Mouse (Mus musculus) midbrain, embryonic 11.5 days (tissue): ENCODE data around the gene Lrrn2. TPM values are rescaled to one million over a fixed set of nuclear protein-coding genes. Genes with fewer than 3 reads are reported as not detected.
"Not testable (repeated sequence)": the region's sequence is repeated elsewhere in the genome, so short reads cannot be mapped to it uniquely, and the experiment has no call there.

Source experiments
- ATAC-seq: fragments of 200-750 bp; cut with Nextera tagmentation; 2 replicates; pipeline ENCODE4 v1.8.0; 2017; ENCODE audit warnings: moderate TSS enrichment, moderate library complexity; ENCODE audit not compliant: low FRiP score
- DNase-seq: peaks from one replicate; pipeline ENCODE4 v3.0.0; 2015; ENCODE audit warnings: low spot score; ENCODE audit errors: missing footprints
- H3K27ac ChIP-seq: fragments of 300-500 bp; sonication (generic); 2 replicates; pipeline ENCODE4 v1.5.1; 2014; ENCODE audit warnings: low read depth, low read length
- H3K27me3 ChIP-seq: fragments of 300-500 bp; sonication (generic); 2 replicates; pipeline ENCODE4 v1.6.1; 2014; ENCODE audit warnings: mild to moderate bottlenecking, low read length, moderate library complexity, mixed read lengths; ENCODE audit not compliant: control insufficient read depth, insufficient read depth
- H3K36me3 ChIP-seq: fragments of 300-500 bp; sonication (generic); 2 replicates; pipeline ENCODE4 v1.6.1; 2014; ENCODE audit warnings: mild to moderate bottlenecking, low read length, moderate library complexity, mixed read lengths; ENCODE audit not compliant: control insufficient read depth, insufficient read depth
- H3K4me1 ChIP-seq: fragments of 300-500 bp; sonication (generic); 2 replicates; pipeline ENCODE4 v1.6.1; 2014; ENCODE audit warnings: low read length; ENCODE audit not compliant: control insufficient read depth, insufficient read depth
- H3K4me2 ChIP-seq: fragments of 300-500 bp; sonication (generic); 2 replicates; pipeline ENCODE4 v1.6.1; 2014; ENCODE audit warnings: mild to moderate bottlenecking, moderate library complexity
- H3K4me3 ChIP-seq: fragments of 300-500 bp; sonication (generic); 2 replicates; pipeline ENCODE4 v1.5.1; 2014; ENCODE audit warnings: low read depth, low read length
- H3K9ac ChIP-seq: fragments of 300-500 bp; sonication (generic); 2 replicates; pipeline ENCODE4 v1.6.1; 2014; ENCODE audit warnings: low read length
- H3K9me3 ChIP-seq: fragments of 300-500 bp; sonication (generic); 2 replicates; pipeline ENCODE4 v1.6.1; 2016; ENCODE audit warnings: low read length; ENCODE audit not compliant: control insufficient read depth
- WGBS: fragments of 180-500 bp; shearing (Covaris S2); extraction: QIAGEN DNeasy Blood & Tissue Kit; methylation state at CpG from one replicate; pipeline ENCODE4 v1.1.7; 2014; 5-methylcytosine and 5-hydroxymethylcytosine counted together
- microRNA-seq: library from miRNA; unstranded; fragments of <30 nt; microRNA quantifications from one replicate; pipeline ENCODE4, GENCODE M21; 2017
- polyA plus RNA-seq: library from polyadenylated mRNA; unstranded; fragments of >200 nt; fragmentation: Nextera tagmentation; extraction: Ambion mirVana; gene quantifications from 2 replicates; pipeline ENCODE4 v1.2.1, GENCODE M21; 2014

The Lrrn2 gene
- polyA plus RNA-seq, 1 experiment from 2014 or later: 9.4 TPM

GRCm38 (mm10) chr1:132964691-132965090 lies 84.6 kb downstream of the Lrrn2 start:
- H3K4me1 ChIP-seq: no peaks in the 10 kb centered on the region
- no peak overlapping the region for H3K4me2 ChIP-seq
- no peak overlapping the region for H3K9ac ChIP-seq
- ATAC-seq (no peak), DNase-seq (no peak)
- no peak overlapping the region for H3K27ac ChIP-seq
- H3K4me3 ChIP-seq: no peak overlapping the region
- H3K9me3 ChIP-seq: no peaks in the 10 kb centered on the region
- no peaks in the 10 kb centered on the region for H3K27me3 ChIP-seq
- WGBS: 82% methylated on average over 4 of the region's 4 CpGs
- no peaks in the 10 kb centered on the region for H3K36me3 ChIP-seq

DNA sequence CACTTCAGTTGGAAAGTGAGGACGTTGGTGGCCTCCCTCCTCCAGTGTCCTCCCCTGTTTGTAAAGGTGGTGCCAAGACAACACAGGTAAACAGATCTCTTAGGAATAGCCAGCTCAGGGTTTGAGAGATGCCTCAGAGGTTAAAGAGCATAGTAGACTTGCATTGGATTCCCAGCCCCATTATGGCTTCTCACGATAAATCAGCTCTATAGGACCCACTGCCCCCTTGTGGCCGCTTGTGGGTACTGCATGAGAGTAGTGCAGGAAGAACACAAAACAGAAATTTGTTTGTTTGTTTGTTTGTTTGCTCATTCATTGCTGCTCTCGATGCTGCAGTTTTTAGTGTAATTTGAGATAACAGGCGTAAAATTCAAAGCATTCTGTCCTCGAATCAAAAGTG lies 88.6 kb downstream of the Lrrn2 start:
- H3K4me2 ChIP-seq: no peak overlapping the region
- ATAC-seq (no peak), DNase-seq (peak; percentile 97)
- H3K9me3 ChIP-seq: no peaks in the 10 kb centered on the region
- WGBS: 33% methylated on average over 6 of the region's 6 CpGs
- no peak overlapping the region for H3K4me3 ChIP-seq
- H3K36me3 ChIP-seq: no peaks in the 10 kb centered on the region
- no peak overlapping the region for H3K9ac ChIP-seq
- no peak overlapping the region for H3K27ac ChIP-seq
- H3K4me1 ChIP-seq: no peaks in the 10 kb centered on the region
- H3K27me3 ChIP-seq: no peaks in the 10 kb centered on the region

GRCm38 (mm10) chr1:132977402-132977801 lies 97.3 kb downstream of the Lrrn2 start:
- H3K4me3 ChIP-seq: no peak overlapping the region
- H3K36me3 ChIP-seq: no peaks in the 10 kb centered on the region
- H3K4me2 ChIP-seq: no peak overlapping the region
- DNase-seq: no peak
- H3K4me1 ChIP-seq: no peaks in the 10 kb centered on the region
- no peaks in the 10 kb centered on the region for H3K27me3 ChIP-seq
- H3K27ac ChIP-seq: no peak overlapping the region
- H3K9ac ChIP-seq: no peak overlapping the region
- ATAC-seq: no peak
- WGBS: 88% methylated on average over 1 of the region's 1 CpGs
- no peaks in the 10 kb centered on the region for H3K9me3 ChIP-seq

GRCm38 (mm10) chr1:132981232-132981631 lies 101.2 kb downstream of the Lrrn2 start:
- no peaks in the 10 kb centered on the region for H3K27me3 ChIP-seq
- no peak overlapping the region for H3K4me2 ChIP-seq
- H3K36me3 ChIP-seq: peaks cover 5% of the 10 kb centered on the region; the same call in 1 of the 2 replicates
- H3K9ac ChIP-seq: no peak overlapping the region
- no peak for DNase-seq
- H3K4me1 ChIP-seq: no peaks in the 10 kb centered on the region
- H3K27ac ChIP-seq: no peak overlapping the region
- no peaks in the 10 kb centered on the region for H3K9me3 ChIP-seq
- no peak overlapping the region for H3K4me3 ChIP-seq
- ATAC-seq: no peak
- 90% methylated on average over 6 of the region's 6 CpGs for WGBS

DNA sequence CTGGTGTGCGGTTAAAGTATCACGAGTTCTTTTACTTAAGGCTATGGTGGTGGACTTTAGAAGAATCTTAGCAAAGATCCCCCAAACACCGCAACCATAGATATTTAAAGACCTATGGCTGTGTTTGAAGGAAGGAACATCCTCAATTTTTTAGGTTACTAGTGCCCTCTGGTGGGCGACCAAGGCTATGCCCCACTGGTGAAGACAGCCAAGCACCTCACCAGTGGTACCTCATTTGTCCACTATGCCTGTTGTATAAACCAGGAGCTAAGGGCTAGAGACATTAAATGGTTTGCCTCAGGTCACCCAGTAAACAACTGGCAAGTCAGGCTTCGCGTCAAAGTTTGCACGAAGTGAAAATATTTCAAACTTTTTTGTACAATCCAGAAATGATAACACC lies 102.7 kb downstream of the Lrrn2 start:
- H3K9ac ChIP-seq: no peak overlapping the region
- DNase-seq (peak; percentile 87), ATAC-seq (peak; percentile 57; the same call in 1 of the 2 replicates)
- no peak overlapping the region for H3K27ac ChIP-seq
- H3K4me1 ChIP-seq: no peaks in the 10 kb centered on the region
- no peak overlapping the region for H3K4me2 ChIP-seq
- no peaks in the 10 kb centered on the region for H3K27me3 ChIP-seq
- H3K9me3 ChIP-seq: no peaks in the 10 kb centered on the region
- WGBS: 63% methylated on average over 7 of the region's 7 CpGs
- no peak overlapping the region for H3K4me3 ChIP-seq
- peaks cover 5% of the 10 kb centered on the region; the same call in 1 of the 2 replicates for H3K36me3 ChIP-seq

DNA sequence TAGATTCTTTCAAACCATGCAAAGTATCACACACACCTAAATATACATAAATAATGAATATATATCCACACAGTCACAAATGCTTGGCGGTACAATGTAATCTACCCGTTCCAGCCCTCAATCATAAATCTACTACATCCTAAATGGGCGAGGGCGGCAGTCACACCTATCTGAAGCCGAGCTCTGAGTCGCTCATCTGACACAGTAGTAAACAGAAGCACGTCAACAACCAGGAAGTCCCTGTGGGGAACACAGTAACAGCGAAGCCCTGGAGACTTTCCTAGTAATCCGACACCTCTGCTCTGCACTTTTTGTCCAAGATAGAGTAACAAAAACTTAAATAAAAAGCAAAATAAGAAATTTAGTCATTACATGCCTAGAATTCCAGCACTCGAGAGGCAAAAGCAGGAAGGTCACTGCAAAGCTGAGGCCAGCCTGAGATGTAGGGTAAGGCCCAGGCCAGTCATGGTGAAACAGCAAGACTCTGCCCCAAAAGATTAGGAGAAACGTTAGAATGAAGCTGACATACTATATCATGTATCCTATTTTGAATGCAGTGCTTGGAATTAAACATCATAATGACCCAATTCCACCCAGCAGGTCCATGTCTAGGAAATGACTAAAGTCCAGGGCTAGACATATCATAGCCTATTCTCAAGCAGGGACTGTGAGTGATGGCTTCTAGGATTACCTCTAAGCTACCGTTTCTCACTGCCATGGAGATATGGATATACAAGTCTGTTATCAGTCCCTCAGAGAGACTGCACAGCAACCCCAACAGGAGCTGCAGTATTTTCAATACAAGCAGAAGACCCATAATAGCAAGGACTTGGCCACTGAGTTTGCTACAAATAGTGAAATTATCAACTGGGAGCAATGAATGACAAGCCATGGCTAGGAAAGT lies 108.7 kb downstream of the Lrrn2 start:
- not testable (repeated sequence) for H3K4me3 ChIP-seq, DNase-seq, H3K27ac ChIP-seq, H3K9me3 ChIP-seq, ATAC-seq, H3K4me1 ChIP-seq, H3K4me2 ChIP-seq, H3K27me3 ChIP-seq, H3K9ac ChIP-seq
- H3K36me3 ChIP-seq: peaks cover 15% of the 10 kb centered on the region; the same call in 1 of the 2 replicates
- 90% methylated on average over 12 of the region's 12 CpGs for WGBS

Small RNA genes lying within 50 kb of the gene (microRNA-seq; reads per million reads assigned to microRNA genes)
- gene Gm44300: not detected

Other genes starting within 250 kb of the Lrrn2 start
- 16.4 and 19.2 TPM in 2 replicates for gene Nfasc, start 138.5 kb upstream of the Lrrn2 start, polyA plus RNA-seq
- gene Mdm4, start 150.3 kb downstream of the Lrrn2 start, polyA plus RNA-seq: 36.5 TPM in 2 replicates
- 15.5 and 16.3 TPM in 2 replicates for gene Pik3c2b, start 165.4 kb downstream of the Lrrn2 start, polyA plus RNA-seq